Mouse (Mus musculus): ENCODE measurements at regions not wholly inside any gene's neighbourhood (a gene's known extent, or its start where the extent isn't known, plus 50 kb on each side); places are given as distances from the start of the nearest gene placed in this dataset.
A peak's percentile ranks its signal among the peaks of the same experiment; 100 is the strongest.

DNA sequence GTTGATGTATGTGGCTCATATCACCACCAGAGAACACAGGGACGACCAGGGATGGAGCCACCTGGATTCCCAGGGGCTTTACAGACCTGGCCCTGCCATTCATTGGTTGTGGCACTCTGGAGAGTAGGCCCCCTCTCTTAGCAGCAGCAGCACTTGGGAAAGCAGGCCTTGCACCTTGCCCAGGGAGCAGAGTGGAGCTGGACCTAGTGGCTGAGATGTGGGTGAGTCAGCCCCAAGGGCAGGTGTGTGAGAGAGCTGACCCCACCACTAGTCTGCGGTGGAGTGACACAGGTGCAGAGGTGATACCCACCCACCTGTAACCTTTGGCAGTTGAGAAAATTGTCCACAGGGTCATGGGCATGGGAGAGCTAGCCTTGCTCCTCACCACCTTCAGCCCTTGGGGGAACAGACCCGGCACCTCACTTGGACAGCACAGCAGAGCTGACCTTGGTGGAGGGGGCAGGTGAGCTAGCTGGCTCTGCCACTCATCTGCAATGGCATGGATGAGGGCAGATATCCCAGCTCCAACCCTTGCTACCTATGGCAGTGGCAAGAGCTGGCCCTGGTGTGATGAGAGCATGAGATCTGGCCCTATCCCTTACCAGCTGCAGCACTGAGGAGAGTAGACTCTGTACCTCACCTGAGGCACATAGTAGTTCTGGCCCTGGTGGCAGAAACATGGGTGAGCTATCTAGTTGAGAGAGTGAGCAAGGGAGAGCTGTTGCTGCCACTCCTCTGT, 67.9 kb upstream of the Adgrl3 start:
- H3K4me3 ChIP-seq: no peak overlapping the region
- ATAC-seq (ENCODE audit: low FRiP score, low read depth): peak; percentile 41; the same call in 1 of the 2 replicates
- H3K4me2 ChIP-seq (replicated peaks): no peak overlapping the region
- no peaks in the 10 kb centered on the region for H3K9me3 ChIP-seq
- H3K36me3 ChIP-seq: no peaks in the 10 kb centered on the region
- H3K27me3 ChIP-seq (replicated peaks): no peaks in the 10 kb centered on the region
- no peak overlapping the region for H3K9ac ChIP-seq
- H3K27ac ChIP-seq: no peak overlapping the region
- peaks cover 4% of the 10 kb centered on the region; the same call in 1 of the 2 replicates for H3K4me1 ChIP-seq
- WGBS: 83% methylated on average over 3 of the region's 3 CpGs

- H3K36me3 ChIP-seq: no peaks in the 10 kb centered on the region
- H3K4me2 ChIP-seq (replicated peaks): no peak overlapping the region
- H3K4me3 ChIP-seq: no peak overlapping the region
- H3K27me3 ChIP-seq (replicated peaks): no peaks in the 10 kb centered on the region
- ATAC-seq (ENCODE audit: low FRiP score, low read depth): 0 out of 2 replicates have a peak, but pooled peaks have one; percentile 25
- no peak overlapping the region for H3K9ac ChIP-seq
- H3K4me1 ChIP-seq: peaks cover 4% of the 10 kb centered on the region; the same call in 1 of the 2 replicates
- no peaks in the 10 kb centered on the region for H3K9me3 ChIP-seq
- WGBS: 55% methylated on average over 4 of the region's 4 CpGs
- H3K27ac ChIP-seq: no peak overlapping the region
Measured at GRCm38 (mm10) chr5:80952600-80953218, 67.2 kb upstream of the Adgrl3 start.
